Mouse (Mus musculus) forebrain, postnatal 0 days (tissue): ENCODE results near the gene Elac2. TPM values are rescaled to one million over a fixed set of nuclear protein-coding genes. Genes with fewer than 3 reads are reported as not detected.

Experiments used
- ATAC-seq: fragments of 200-750 bp; cut with Nextera tagmentation; 2 replicates; pipeline ENCODE4 v1.8.0; 2017; ENCODE audit warnings: mild to moderate bottlenecking, moderate library complexity
- DNase-seq: peaks from one replicate; pipeline ENCODE4 v3.0.0-alpha.2; 2015
- H3K27ac ChIP-seq: fragments of 300-500 bp; sonication (generic); 2 replicates; pipeline ENCODE4 v1.5.1; 2014; ENCODE audit warnings: low read depth, mild to moderate bottlenecking, antibody characterized with exemption, low read length, moderate library complexity, mixed read lengths
- H3K27me3 ChIP-seq: fragments of 300-500 bp; sonication (generic); 2 replicates; pipeline ENCODE4 v1.6.1; 2014; ENCODE audit warnings: mild to moderate bottlenecking, low read length, mixed read lengths; ENCODE audit not compliant: insufficient read depth
- H3K36me3 ChIP-seq: fragments of 300-500 bp; sonication (generic); 2 replicates; pipeline ENCODE4 v1.6.1; 2014; ENCODE audit warnings: mild to moderate bottlenecking, moderate library complexity; ENCODE audit not compliant: insufficient read depth
- H3K4me1 ChIP-seq: fragments of 300-500 bp; sonication (generic); 2 replicates; pipeline ENCODE4 v1.6.1; 2014; ENCODE audit warnings: antibody characterized with exemption; ENCODE audit not compliant: insufficient read depth
- H3K4me2 ChIP-seq: fragments of 300-500 bp; sonication (generic); 2 replicates; pipeline ENCODE4 v1.6.1; 2014; ENCODE audit warnings: low read depth, mild to moderate bottlenecking, moderate library complexity
- H3K4me3 ChIP-seq: fragments of 300-500 bp; sonication (generic); 2 replicates; pipeline ENCODE4 v1.5.1; 2014; ENCODE audit warnings: low read depth, low read length, mixed read lengths
- H3K9ac ChIP-seq: fragments of 300-500 bp; sonication (generic); 2 replicates; pipeline ENCODE4 v1.6.1; 2014; ENCODE audit warnings: mild to moderate bottlenecking
- H3K9me3 ChIP-seq: fragments of 300-500 bp; sonication (generic); 2 replicates; pipeline ENCODE4 v1.6.1; 2016; ENCODE audit warnings: low read length
- CTCF ChIP-seq: sonication (generic); IDR thresholded peaks from 2 replicates; pipeline ENCODE4 v1.5.1; 2016; ENCODE audit warnings: antibody characterized with exemption, control low read depth, low read depth
- WGBS: fragments of 180-500 bp; shearing (Covaris S2); extraction: QIAGEN DNeasy Blood & Tissue Kit; methylation state at CpG from one replicate; pipeline ENCODE4 v1.1.7; 2014; 5-methylcytosine and 5-hydroxymethylcytosine counted together
- polyA plus RNA-seq: library from polyadenylated mRNA; unstranded; fragments of >200 nt; fragmentation: Nextera tagmentation; extraction: Ambion mirVana; gene quantifications from 2 replicates; pipeline ENCODE4 v1.2.1, GENCODE M21; 2015
- total RNA-seq: library from RNA; depleted of rRNA; stranded (reverse); fragments of >200 nt; gene quantifications from 2 replicates; pipeline ENCODE4 v1.2.3, GENCODE M21; 2014

The Elac2 gene
- total and polyA plus RNA-seq, 2 experiments from 2014 or later = 25.9 to 35.1 TPM

DNA sequence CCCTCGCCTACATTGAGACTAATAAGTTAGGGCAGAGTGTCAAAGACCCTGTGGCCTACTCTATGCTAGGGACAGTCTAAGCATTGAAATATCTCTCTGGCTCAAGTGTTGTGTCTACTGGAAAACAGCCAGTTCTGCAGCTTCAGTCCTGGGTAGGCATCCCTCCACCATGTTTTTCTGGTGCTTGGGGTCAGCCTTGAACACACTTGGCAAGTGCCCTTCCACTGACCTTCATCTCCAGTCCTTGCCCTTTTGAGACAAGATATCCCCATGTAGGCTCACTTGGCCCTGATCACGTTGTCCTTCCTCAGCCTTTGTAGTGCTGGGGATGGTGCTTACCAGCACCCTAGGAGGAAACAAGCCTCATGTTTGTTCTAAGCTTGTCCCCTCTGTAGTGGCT lies 9.7 kb downstream of the Elac2 start:
- no peak for TF ChIP-seq CTCF
- no peak for ATAC-seq
- peaks cover 90% of the 10 kb centered on the region for H3K36me3 ChIP-seq

GRCm38 (mm10) chr11:64998439-64998838 lies 19.6 kb downstream of the Elac2 start:
- H3K4me3 ChIP-seq = no peak overlapping the region
- no peaks in the 10 kb centered on the region for H3K9me3 ChIP-seq
- peaks cover 89% of the 10 kb centered on the region for H3K36me3 ChIP-seq
- H3K4me1 ChIP-seq = no peaks in the 10 kb centered on the region
- no peak overlapping the region for H3K4me2 ChIP-seq
- no peak for TF ChIP-seq CTCF
- no peak overlapping the region for H3K9ac ChIP-seq
- H3K27ac ChIP-seq = no peak overlapping the region
- H3K27me3 ChIP-seq = no peaks in the 10 kb centered on the region
- DNase-seq (no peak), ATAC-seq (no peak)
- WGBS = 88% methylated on average over 3 of the region's 3 CpGs

More for the DNA sequence above, 9.7 kb downstream of the Elac2 start:
- Histone ChIP-seq H3K4me3 (no peak overlapping the region), H3K4me2 (no peak overlapping the region), H3K27ac (no peak overlapping the region), H3K27me3 (no peaks in the 10 kb centered on the region), H3K9me3 (no peaks in the 10 kb centered on the region), H3K9ac (no peak overlapping the region), H3K4me1 (no peaks in the 10 kb centered on the region)
- 89% methylated on average over 2 of the region's 2 CpGs for WGBS
- no peak for DNase-seq

DNA sequence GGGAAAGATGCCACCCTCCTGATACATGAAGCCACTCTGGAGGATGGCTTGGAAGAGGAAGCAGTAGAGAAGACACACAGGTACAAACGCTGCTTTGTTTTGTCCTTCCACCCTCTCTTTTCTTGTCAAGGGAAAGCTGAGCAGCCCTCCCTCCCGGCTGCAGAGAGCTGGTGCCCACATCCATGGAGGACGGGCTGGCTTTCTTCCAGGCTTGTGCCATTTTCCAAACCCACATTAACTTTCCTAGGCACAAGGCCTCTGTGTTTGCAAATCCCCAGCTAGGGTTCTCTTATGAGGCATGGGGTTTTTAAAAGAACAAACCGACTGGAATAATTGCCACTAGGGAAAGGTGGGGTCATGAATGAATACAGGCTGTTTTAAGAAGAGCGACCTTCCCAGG lies 20.8 kb downstream of the Elac2 start:
- H3K36me3 ChIP-seq = peaks cover 88% of the 10 kb centered on the region
- H3K27ac ChIP-seq = no peak overlapping the region
- TF ChIP-seq CTCF = no peak
- H3K9me3 ChIP-seq = no peaks in the 10 kb centered on the region
- WGBS = 53% methylated on average over 5 of the region's 5 CpGs
- H3K4me1 ChIP-seq = no peaks in the 10 kb centered on the region
- no peaks in the 10 kb centered on the region for H3K27me3 ChIP-seq
- DNase-seq (no peak), ATAC-seq (no peak)
- no peak overlapping the region for H3K4me2 ChIP-seq
- H3K9ac ChIP-seq = no peak overlapping the region
- no peak overlapping the region for H3K4me3 ChIP-seq

DNA sequence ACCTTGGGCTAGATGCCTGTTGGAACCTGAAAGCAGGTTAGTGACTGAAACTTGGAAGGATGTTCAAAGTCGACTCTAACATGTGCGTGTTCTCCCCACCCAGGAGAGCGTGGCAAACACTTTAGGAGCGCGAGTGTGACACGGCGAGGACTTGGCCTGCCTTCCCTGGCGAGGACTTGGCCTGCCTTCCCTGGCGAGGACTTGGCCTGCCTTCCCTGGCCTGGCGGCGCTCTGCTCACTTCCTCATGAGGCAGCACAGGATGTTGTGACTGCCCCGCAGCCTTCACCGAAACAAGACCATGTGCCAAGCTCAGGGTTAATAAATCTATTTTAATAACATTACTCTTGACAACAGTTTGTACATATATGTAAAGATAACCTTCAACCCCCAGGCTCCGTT lies 22.9 kb downstream of the Elac2 start:
- no peak for TF ChIP-seq CTCF
- no peak overlapping the region for H3K4me2 ChIP-seq
- H3K27ac ChIP-seq = no peak overlapping the region
- WGBS = 90% methylated on average over 14 of the region's 14 CpGs
- H3K36me3 ChIP-seq = peaks cover 84% of the 10 kb centered on the region
- ATAC-seq (no peak), DNase-seq (no peak)
- H3K4me1 ChIP-seq = no peaks in the 10 kb centered on the region
- no peaks in the 10 kb centered on the region for H3K27me3 ChIP-seq
- H3K9ac ChIP-seq = no peak overlapping the region
- H3K9me3 ChIP-seq = no peaks in the 10 kb centered on the region
- no peak overlapping the region for H3K4me3 ChIP-seq

GRCm38 (mm10) chr11:65003611-65004010 lies 24.8 kb downstream of the Elac2 start:
- Histone ChIP-seq H3K36me3 (peaks cover 74% of the 10 kb centered on the region), H3K4me2 (no peak overlapping the region), H3K9me3 (no peaks in the 10 kb centered on the region), H3K4me3 (no peak overlapping the region), H3K9ac (no peak overlapping the region), H3K4me1 (no peaks in the 10 kb centered on the region), H3K27ac (no peak overlapping the region), H3K27me3 (no peaks in the 10 kb centered on the region)
- no peak for DNase-seq
- TF ChIP-seq CTCF = no peak
- no peak for ATAC-seq
- WGBS = 89% methylated on average over 5 of the region's 5 CpGs

GRCm38 (mm10) chr11:65004836-65005235 lies 26.0 kb downstream of the Elac2 start:
- Histone ChIP-seq H3K27me3 (no peaks in the 10 kb centered on the region), H3K4me2 (no peak overlapping the region), H3K27ac (no peak overlapping the region), H3K4me1 (no peaks in the 10 kb centered on the region), H3K9ac (no peak overlapping the region), H3K4me3 (no peak overlapping the region), H3K36me3 (peaks cover 61% of the 10 kb centered on the region), H3K9me3 (no peaks in the 10 kb centered on the region)
- no peak for TF ChIP-seq CTCF
- 91% methylated on average over 3 of the region's 3 CpGs for WGBS
- ATAC-seq (no peak), DNase-seq (no peak)

DNA sequence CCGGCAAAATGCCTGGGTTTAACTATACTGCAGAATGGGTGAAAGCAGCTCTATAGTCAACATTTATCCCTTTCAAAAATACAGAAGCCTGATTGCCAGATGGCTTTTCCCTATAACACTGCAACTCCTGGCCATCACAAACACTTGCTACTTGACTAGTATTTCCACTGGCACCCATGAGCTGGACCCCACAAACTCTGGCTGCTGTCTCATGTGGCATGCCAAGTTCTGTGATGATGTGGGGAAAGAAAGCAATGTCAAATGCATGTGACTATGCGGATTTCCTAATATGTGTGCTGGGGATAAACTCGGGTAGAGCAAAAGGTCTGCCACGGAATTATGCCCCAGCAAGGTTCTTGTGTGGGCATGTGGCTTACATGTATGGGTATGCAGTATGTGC lies 27.2 kb downstream of the Elac2 start:
- TF ChIP-seq CTCF = no peak
- H3K9ac ChIP-seq = no peak overlapping the region
- H3K27ac ChIP-seq = no peak overlapping the region
- H3K27me3 ChIP-seq = no peaks in the 10 kb centered on the region
- H3K4me1 ChIP-seq = no peaks in the 10 kb centered on the region
- DNase-seq = no peak
- peaks cover 49% of the 10 kb centered on the region for H3K36me3 ChIP-seq
- no peaks in the 10 kb centered on the region for H3K9me3 ChIP-seq
- WGBS = 87% methylated on average over 4 of the region's 4 CpGs
- ATAC-seq = no peak
- H3K4me2 ChIP-seq = no peak overlapping the region
- no peak overlapping the region for H3K4me3 ChIP-seq

DNA sequence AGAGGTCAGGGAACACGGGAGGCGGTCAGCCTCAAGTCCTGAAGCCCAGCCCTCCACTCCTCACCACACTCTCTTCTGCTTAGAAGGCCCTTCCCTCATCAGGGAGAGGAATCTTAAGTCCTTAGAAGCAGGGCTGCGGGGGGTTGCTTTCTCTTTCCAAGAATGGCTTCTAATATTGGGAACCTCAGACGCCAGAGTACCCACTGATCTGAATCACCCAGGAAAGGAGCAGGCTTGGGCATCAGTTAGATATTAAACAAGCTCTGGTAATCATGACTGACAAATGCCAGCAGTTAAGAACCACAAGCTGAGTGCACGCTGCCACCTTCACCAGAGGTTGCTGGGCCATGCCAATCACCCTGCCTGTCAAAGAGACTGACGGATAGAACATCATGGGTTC lies 35.1 kb downstream of the Elac2 start:
- H3K27ac ChIP-seq = no peak overlapping the region
- H3K27me3 ChIP-seq = no peaks in the 10 kb centered on the region
- DNase-seq (no peak), ATAC-seq (no peak)
- no peak overlapping the region for H3K4me2 ChIP-seq
- no peaks in the 10 kb centered on the region for H3K9me3 ChIP-seq
- TF ChIP-seq CTCF = no peak
- WGBS = 80% methylated on average over 6 of the region's 6 CpGs
- no peak overlapping the region for H3K9ac ChIP-seq
- H3K4me3 ChIP-seq = no peak overlapping the region
- H3K36me3 ChIP-seq = peaks cover 7% of the 10 kb centered on the region
- no peaks in the 10 kb centered on the region for H3K4me1 ChIP-seq
